Mouse (Mus musculus) kidney, adult 2 months (tissue): ENCODE data around the gene Art4.

Experiments used
- CTCF ChIP-seq: fragments of 200-500 bp; conservative IDR thresholded peaks from 2 replicates; pipeline ENCODE4 v1.5.1; 2011; ENCODE audit warnings: low read depth, mild to moderate bottlenecking, control low read depth, low read length, moderate library complexity, mixed read lengths; ENCODE audit not compliant: insufficient read depth, insufficient read length
- POLR2A ChIP-seq: fragments of 200-500 bp; IDR thresholded peaks from one replicate; pipeline ENCODE4 v1.6.1; 2011; ENCODE audit warnings: low read depth, low read length, control low read depth

GRCm38 (mm10) chr6:136854361-136854781 lies 3.2 kb downstream of the Art4 start:
- TF ChIP-seq CTCF = no peak
- no peak for TF ChIP-seq POLR2A
